Mouse (Mus musculus) embryo, embryonic 11.5 days (tissue): Measurements from ENCODE around the gene Gm572.

Experiments used
- DNase-seq: peaks from one replicate; pipeline ENCODE4 v3.0.0-alpha.2; 2012; ENCODE audit warnings: low read depth, low spot score

Gm572 gene

DNA sequence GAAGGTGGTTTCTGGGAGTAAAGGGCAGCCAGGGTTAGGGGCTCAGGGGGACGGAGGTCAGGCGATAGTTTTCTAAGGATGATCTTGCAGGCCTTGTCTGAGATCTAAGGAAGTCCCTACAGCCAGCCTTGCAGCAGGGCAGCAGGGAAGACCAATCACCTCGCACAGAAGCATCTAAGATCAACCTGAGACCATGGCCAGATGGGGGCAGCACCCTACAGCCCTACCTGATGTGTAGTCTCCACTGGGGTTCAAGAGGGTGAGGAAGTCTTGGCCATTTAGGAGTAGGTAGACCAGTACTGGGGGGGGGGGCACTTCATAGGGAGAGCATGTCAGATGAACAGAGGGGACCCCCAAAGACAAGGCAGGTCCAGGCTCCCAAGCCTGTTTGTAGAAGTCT, 72.3 kb downstream of the Gm572 start:
- DNase-seq: no peak
